Comparison of ENCODE assay signal across 9 mouse cellular contexts in the genomic region with DNA sequence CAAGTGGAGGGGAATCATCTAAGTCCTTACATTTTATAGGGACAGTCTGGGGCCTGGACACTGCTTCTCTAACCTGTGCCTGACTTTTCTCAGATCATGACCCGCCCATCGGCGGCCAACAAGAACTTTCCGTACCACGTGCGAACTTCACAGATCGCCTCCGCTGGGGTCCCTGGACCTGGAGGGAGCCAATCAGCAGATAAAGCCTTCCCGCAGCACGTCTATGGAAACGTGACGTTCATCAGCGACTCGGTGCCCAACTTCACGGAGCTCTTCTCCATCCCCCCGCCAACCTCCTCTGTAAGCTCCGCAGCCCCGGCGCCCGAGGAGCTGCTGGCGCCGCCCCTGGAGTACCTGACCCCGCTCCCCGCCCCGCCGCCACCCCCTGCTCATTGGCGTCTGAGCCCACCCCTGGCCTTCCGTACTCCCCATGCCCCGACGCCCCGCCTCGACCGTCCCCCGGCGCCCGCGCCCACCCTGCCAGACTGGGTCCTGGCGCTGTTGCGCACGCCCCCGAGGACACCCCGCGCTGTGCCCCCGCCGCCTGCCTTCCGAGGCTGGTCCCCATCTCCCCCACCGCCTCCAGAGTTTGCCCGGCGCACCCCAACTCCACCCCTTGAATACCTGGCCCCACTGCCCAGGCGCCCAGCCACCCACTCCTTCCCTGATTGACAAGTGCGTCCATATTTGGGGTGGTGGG. TPM values are rescaled to one million over a fixed set of nuclear protein-coding genes. Genes with fewer than 3 reads are reported as not detected.
A peak's percentile ranks its signal among the peaks of the same experiment; 100 is the strongest.
DNase-seq lines count a peak whose midpoint lies in the region; ATAC-seq and TF ChIP-seq lines count a peak whose summit lies in the region.
"Had no signal": no experiment of that assay in that cellular context is flagged by ENCODE, and none has a peak within 500 bp of the region (broad histone marks: within the 10 kb centered on the region; RNA-seq: fewer than 3 reads in every experiment).

No protein-coding gene starts in this region.

- peak overlapping the region; percentile 38 for H3K9ac ChIP-seq in kidney, embryonic 15.5 days
- H3K9ac ChIP-seq in hindbrain, embryonic 16.5 days (ENCODE audit: low read depth, low read length): peak overlapping the region; percentile 39

- H3K27ac ChIP-seq in kidney, embryonic 15.5 days: no peak overlapping the region
- H3K27ac ChIP-seq in embryonic facial prominence, embryonic 10.5 days (replicated peaks): peak overlapping the region; percentile 76
- H3K27ac ChIP-seq in hindbrain, embryonic 16.5 days (ENCODE audit: low read depth, low read length): no peak overlapping the region

- ATAC-seq in kidney, embryonic 15.5 days (replicated peaks; ENCODE audit: low FRiP score): no peak
- no peak for ATAC-seq in hindbrain, embryonic 16.5 days

- peak overlapping the region; percentile 92 for H3K4me2 ChIP-seq in kidney, embryonic 15.5 days
- peak overlapping the region; percentile 61 for H3K4me2 ChIP-seq in hindbrain, embryonic 16.5 days (ENCODE audit: low read length)
- H3K4me2 ChIP-seq in myocyte (ENCODE audit: low read depth): no peak overlapping the region

- no peaks in the 10 kb centered on the region for H3K9me3 ChIP-seq in kidney, embryonic 15.5 days (replicated peaks)
- H3K9me3 ChIP-seq in embryonic facial prominence, embryonic 10.5 days: no peaks in the 10 kb centered on the region
- H3K9me3 ChIP-seq in hindbrain, embryonic 16.5 days (ENCODE audit: control insufficient read depth, low read length): no peaks in the 10 kb centered on the region

- DNase-seq in kidney, postnatal 10 days: no peak
- DNase-seq in embryonic facial prominence, embryonic 10.5 days (ENCODE audit: low spot score): peak; percentile 41
- DNase-seq in adipocyte (ENCODE audit: low spot score): no peak
- no peak for DNase-seq in layer of hippocampus, adult 18-20 months (ENCODE audit: low spot score in 2 of 2)
- no peak for DNase-seq in urinary bladder, postnatal 25 days (ENCODE audit: low spot score)

- H3ac ChIP-seq in myocyte (ENCODE audit: control insufficient read depth, insufficient read length): peak overlapping the region; percentile 10

- WGBS in kidney, embryonic 15.5 days: 2% methylated on average over 51 of the region's 51 CpGs
- WGBS in embryonic facial prominence, embryonic 10.5 days: 1% methylated on average over 51 of the region's 51 CpGs
- WGBS in hindbrain, embryonic 16.5 days: 3% methylated on average over 44 of the region's 51 CpGs

- H3K36me3 ChIP-seq in kidney, embryonic 15.5 days: peaks cover 3% of the 10 kb centered on the region; the same call in 1 of the 2 replicates
- peaks cover 4% of the 10 kb centered on the region; the same call in 1 of the 2 replicates for H3K36me3 ChIP-seq in embryonic facial prominence, embryonic 10.5 days (replicated peaks)
- no peaks in the 10 kb centered on the region for H3K36me3 ChIP-seq in hindbrain, embryonic 16.5 days (ENCODE audit: control insufficient read depth, insufficient read depth, low read length)
- H3K36me3 ChIP-seq in myocyte (ENCODE audit: control insufficient read depth, insufficient read depth): no peaks in the 10 kb centered on the region

- H3K4me3 ChIP-seq in kidney, embryonic 15.5 days (replicated peaks): peak overlapping the region; percentile 70
- peak overlapping the region; percentile 78 for H3K4me3 ChIP-seq in embryonic facial prominence, embryonic 10.5 days
- H3K4me3 ChIP-seq in hindbrain, embryonic 16.5 days (ENCODE audit: low read length): peak overlapping the region; percentile 32
- H3K4me3 ChIP-seq in myocyte: no peak overlapping the region

- TF ChIP-seq POLR2A in myocyte (IDR thresholded peaks at IDR 0.05; ENCODE audit: insufficient read length, low read depth): no peak

- H3K4me1 ChIP-seq in kidney, embryonic 15.5 days: peaks cover 37% of the 10 kb centered on the region
- H3K4me1 ChIP-seq in embryonic facial prominence, embryonic 10.5 days: peaks cover 39% of the 10 kb centered on the region
- peaks cover 17% of the 10 kb centered on the region for H3K4me1 ChIP-seq in hindbrain, embryonic 16.5 days (ENCODE audit: control insufficient read depth, insufficient read depth, low read depth, low read length)

- H3K79me2 ChIP-seq in myocyte (ENCODE audit: control insufficient read depth, insufficient read depth): peaks cover 14% of the 10 kb centered on the region

- peaks cover 53% of the 10 kb centered on the region for H3K27me3 ChIP-seq in kidney, embryonic 15.5 days
- peaks cover 57% of the 10 kb centered on the region for H3K27me3 ChIP-seq in embryonic facial prominence, embryonic 10.5 days (replicated peaks; ENCODE audit: low read depth, poor library complexity, severe bottlenecking)
- peaks cover 28% of the 10 kb centered on the region for H3K27me3 ChIP-seq in hindbrain, embryonic 16.5 days (replicated peaks; ENCODE audit: control insufficient read depth, insufficient read depth, low read length)
- peaks cover 46% of the 10 kb centered on the region for H3K27me3 ChIP-seq in myocyte (ENCODE audit: control insufficient read depth, insufficient read depth, insufficient read length)

TF ChIP-seq in myocyte, 11 proteins besides CTCF, POLR2A, EP300 and RAD21:
- TF ChIP-seq REST (IDR thresholded peaks at IDR 0.05; ENCODE audit: insufficient read depth, insufficient read length): no peak
- no peak for TF ChIP-seq MAX (IDR thresholded peaks at IDR 0.05; ENCODE audit: low read depth)
- TF ChIP-seq USF1 (IDR thresholded peaks at IDR 0.05; ENCODE audit: low read depth): no peak
- TF ChIP-seq TCF12 (IDR thresholded peaks at IDR 0.05; ENCODE audit: insufficient read depth, poor library complexity, severe bottlenecking): no peak
- TF ChIP-seq MYOG (IDR thresholded peaks at IDR 0.05; ENCODE audit: control insufficient read depth in 1 of 3, insufficient read depth in 1 of 3, insufficient read length in 2 of 3, low read depth in 2 of 3): no peak
- TF ChIP-seq SRF (IDR thresholded peaks at IDR 0.05; ENCODE audit: control insufficient read depth, insufficient read length, low read depth): no peak
- no peak for TF ChIP-seq TCF3 (IDR thresholded peaks at IDR 0.05; ENCODE audit: insufficient read length, low read depth)
- TF ChIP-seq POLR2AphosphoS2 (IDR thresholded peaks at IDR 0.05; ENCODE audit: insufficient read length, low read depth): no peak

RNA-seq across cellular contexts. Expression of gene Megf8, which starts 2.2 kb away (rescaled TPM):
- polyA plus RNA-seq in kidney, embryonic 15.5 days (2015; fragmentation: Nextera tagmentation; extraction: Ambion mirVana): 13.3 and 16.4 TPM in 2 replicates
- 17.6 and 17.7 TPM in 2 replicates for polyA plus RNA-seq in embryonic facial prominence, embryonic 10.5 days (2016; fragmentation: Nextera tagmentation; extraction: Ambion mirVana)
- polyA plus RNA-seq in hindbrain, embryonic 16.5 days (2015; fragmentation: Nextera tagmentation; extraction: Ambion mirVana): 23.6 and 23.7 TPM in 2 replicates
- 41.0 TPM for polyA plus RNA-seq in myocyte (2012; fragmentation: generic; extraction: Trizol)
- 10 to 100 TPM; 99.1 to 99.9 TPM for total RNA-seq in layer of hippocampus, adult 18-20 months (2021)

RNA-seq across cellular contexts. Expression of gene Tmem145, which starts 8.8 kb away (rescaled TPM):
- 0.68 and 0.87 TPM in 2 replicates for polyA plus RNA-seq in kidney, embryonic 15.5 days (2015; fragmentation: Nextera tagmentation; extraction: Ambion mirVana)
- 0.85 and 1.0 TPM in 2 replicates for polyA plus RNA-seq in embryonic facial prominence, embryonic 10.5 days (2016; fragmentation: Nextera tagmentation; extraction: Ambion mirVana)
- polyA plus RNA-seq in hindbrain, embryonic 16.5 days (2015; fragmentation: Nextera tagmentation; extraction: Ambion mirVana): 78.7 and 85.0 TPM in 2 replicates
- polyA plus RNA-seq in myocyte (2012; fragmentation: generic; extraction: Trizol): 0.02 TPM
- total RNA-seq in layer of hippocampus, adult 18-20 months (2021): 10 to 100 TPM; 23.0 to 25.0 TPM
- total RNA-seq: granulocyte monocyte progenitor cell, adult 5-6 weeks had no signal

RNA-seq across cellular contexts. Expression of gene Prr19, which starts 13.5 kb away (rescaled TPM):
- polyA plus RNA-seq in kidney, embryonic 15.5 days (2015; fragmentation: Nextera tagmentation; extraction: Ambion mirVana): 0.90 and 1.0 TPM in 2 replicates
- 0.82 and 0.88 TPM in 2 replicates for polyA plus RNA-seq in embryonic facial prominence, embryonic 10.5 days (2016; fragmentation: Nextera tagmentation; extraction: Ambion mirVana)
- 4.7 and 4.8 TPM in 2 replicates for polyA plus RNA-seq in hindbrain, embryonic 16.5 days (2015; fragmentation: Nextera tagmentation; extraction: Ambion mirVana)
- not detected for polyA plus RNA-seq in myocyte (2012; fragmentation: generic; extraction: Trizol)
- not detected for total RNA-seq in layer of hippocampus, adult 18-20 months (2021)
- total RNA-seq: granulocyte monocyte progenitor cell, adult 5-6 weeks had no signal

RNA-seq across cellular contexts. Expression of gene Pafah1b3, which starts 17.0 kb away (rescaled TPM):
- 181 and 191 TPM in 2 replicates for polyA plus RNA-seq in kidney, embryonic 15.5 days (2015; fragmentation: Nextera tagmentation; extraction: Ambion mirVana)
- 281 and 301 TPM in 2 replicates for polyA plus RNA-seq in embryonic facial prominence, embryonic 10.5 days (2016; fragmentation: Nextera tagmentation; extraction: Ambion mirVana)
- polyA plus RNA-seq in hindbrain, embryonic 16.5 days (2015; fragmentation: Nextera tagmentation; extraction: Ambion mirVana): 566 and 571 TPM in 2 replicates
- polyA plus RNA-seq in myocyte (2012; fragmentation: generic; extraction: Trizol): 54.0 TPM
- 10 to 100 TPM; 19.3 to 27.7 TPM for total RNA-seq in layer of hippocampus, adult 18-20 months (2021)

RNA-seq across cellular contexts. Expression of gene Cic, which starts 47.3 kb away (rescaled TPM):
- polyA plus RNA-seq in kidney, embryonic 15.5 days (2015; fragmentation: Nextera tagmentation; extraction: Ambion mirVana): 28.2 and 32.4 TPM in 2 replicates
- polyA plus RNA-seq in embryonic facial prominence, embryonic 10.5 days (2016; fragmentation: Nextera tagmentation; extraction: Ambion mirVana): 17.1 and 21.4 TPM in 2 replicates
- polyA plus RNA-seq in hindbrain, embryonic 16.5 days (2015; fragmentation: Nextera tagmentation; extraction: Ambion mirVana): 31.0 and 36.4 TPM in 2 replicates
- 65.8 TPM for polyA plus RNA-seq in myocyte (2012; fragmentation: generic; extraction: Trizol)
- total RNA-seq in layer of hippocampus, adult 18-20 months (2021): 100 to 1,000 TPM; 198 to 203 TPM

Comparison
In these comparisons a context has a peak if more than half of its experiments do, and no peak if none do; other contexts are left out.
1. RNA of gene Tmem145, which starts 8.8 kb away (polyA plus RNA-seq): 78.7 to 85.0 TPM in hindbrain, embryonic 16.5 days; 0.85 to 1.0 TPM in embryonic facial prominence, embryonic 10.5 days, 0.68 to 0.87 TPM in kidney, embryonic 15.5 days and 0.02 TPM in myocyte (single experiment); every median in the first group is over 10 times any median in the second.